Mouse (Mus musculus): ENCODE measurements at regions not wholly inside any gene's neighbourhood (a gene's known extent, or its start where the extent isn't known, plus 50 kb on each side); places are given as distances from the start of the nearest gene placed in this dataset.
"Not testable (repeated sequence)": the region's sequence is repeated elsewhere in the genome, so short reads cannot be mapped to it uniquely, and the experiment has no call there.

DNA sequence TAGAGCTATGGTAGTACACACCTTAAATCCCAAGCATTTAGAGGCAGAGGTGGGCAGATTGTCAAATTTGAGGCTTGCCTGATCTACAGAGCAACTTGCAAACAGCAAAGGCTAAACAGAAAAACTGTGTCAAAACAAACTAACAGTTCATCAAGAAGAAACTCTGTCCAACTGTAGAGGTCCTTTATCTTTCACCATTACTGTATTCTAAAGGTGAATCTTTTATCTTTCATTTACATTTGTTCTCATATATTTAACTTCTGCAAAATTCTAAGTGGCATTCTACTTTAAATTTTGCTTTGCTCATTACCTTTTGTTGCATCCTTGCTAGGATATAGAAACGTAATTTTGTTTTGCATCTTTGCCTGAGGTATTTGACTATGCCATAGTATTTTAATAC, 967.5 kb upstream of the Cntn5 start:
- Histone ChIP-seq H3K36me3 (no peaks in the 10 kb centered on the region), H3K9me3 (replicated peaks) (no peaks in the 10 kb centered on the region), H3K4me1 (no peaks in the 10 kb centered on the region), H3K27me3 (ENCODE audit: low read depth, poor library complexity, severe bottlenecking) (no peaks in the 10 kb centered on the region), H3K4me3 (no peak overlapping the region), H3K27ac (no peak overlapping the region)
- 86% methylated on average over 1 of the region's 1 CpGs for WGBS
- DNase-seq (ENCODE audit: low spot score) = no peak

GRCm38 (mm10) chr9:11871489-11871888, 966.9 kb upstream of the Cntn5 start:
- H3K9me3 ChIP-seq (replicated peaks) = no peaks in the 10 kb centered on the region
- H3K4me1 ChIP-seq = no peaks in the 10 kb centered on the region
- 91% methylated on average over 1 of the region's 1 CpGs for WGBS
- no peaks in the 10 kb centered on the region for H3K27me3 ChIP-seq (ENCODE audit: low read depth, poor library complexity, severe bottlenecking)
- DNase-seq (ENCODE audit: low spot score) = no peak
- H3K4me3 ChIP-seq = no peak overlapping the region
- H3K27ac ChIP-seq = no peak overlapping the region
- no peaks in the 10 kb centered on the region for H3K36me3 ChIP-seq

GRCm38 (mm10) chr9:11848692-11849091, 944.1 kb upstream of the Cntn5 start:
- DNase-seq (ENCODE audit: low spot score); H3K9me3 ChIP-seq (replicated peaks); H3K4me1 ChIP-seq; H3K27me3 ChIP-seq (ENCODE audit: low read depth, poor library complexity, severe bottlenecking); H3K27ac ChIP-seq; H3K36me3 ChIP-seq; H3K4me3 ChIP-seq: not testable (repeated sequence)
- WGBS = 82% methylated on average over 3 of the region's 3 CpGs
